Mouse (Mus musculus): Measurements from ENCODE around the gene Ate1. TPM values are rescaled to one million over a fixed set of nuclear protein-coding genes. Genes with fewer than 3 reads are reported as not detected.
"Not testable (repeated sequence)": the region's sequence is repeated elsewhere in the genome, so short reads cannot be mapped to it uniquely, and the experiment has no call there.

The Ate1 gene
- polyA plus RNA-seq, 1 experiment, result 9.8 TPM

GRCm38 (mm10) chr7:130501499-130501898 lies 18.7 kb downstream of the Ate1 start:
- peaks cover 48% of the 10 kb centered on the region for H3K36me3 ChIP-seq (ENCODE audit: control insufficient read depth, insufficient read depth)
- no peaks in the 10 kb centered on the region for H3K27me3 ChIP-seq (ENCODE audit: control insufficient read depth, insufficient read depth, insufficient read length)
- TF ChIP-seq MYOD1 (IDR thresholded peaks at IDR 0.05; ENCODE audit: control insufficient read depth in 1 of 3, insufficient read length in 2 of 3, low read depth in 2 of 3) (no peak), USF1 (IDR thresholded peaks at IDR 0.05; ENCODE audit: low read depth) (no peak), E2F4 (IDR thresholded peaks at IDR 0.05; ENCODE audit: insufficient read depth) (no peak), TCF3 (IDR thresholded peaks at IDR 0.05; ENCODE audit: insufficient read length, low read depth) (no peak), MYOG (IDR thresholded peaks at IDR 0.05; ENCODE audit: control insufficient read depth in 1 of 3, insufficient read depth in 1 of 3, insufficient read length in 2 of 3, low read depth in 2 of 3) (no peak), POLR2AphosphoS2 (IDR thresholded peaks at IDR 0.05; ENCODE audit: insufficient read length, low read depth) (no peak), POLR2A (IDR thresholded peaks at IDR 0.05; ENCODE audit: insufficient read length, low read depth) (no peak), REST (IDR thresholded peaks at IDR 0.05; ENCODE audit: insufficient read depth, insufficient read length) (no peak), SRF (IDR thresholded peaks at IDR 0.05; ENCODE audit: control insufficient read depth, insufficient read length, low read depth) (no peak), TCF12 (IDR thresholded peaks at IDR 0.05; ENCODE audit: insufficient read depth, poor library complexity, severe bottlenecking) (no peak), CEBPB (IDR thresholded peaks at IDR 0.05; ENCODE audit: insufficient read depth, poor library complexity, severe bottlenecking) (no peak), MAX (IDR thresholded peaks at IDR 0.05; ENCODE audit: low read depth) (no peak)

GRCm38 (mm10) chr7:130493346-130493745 lies 26.8 kb downstream of the Ate1 start:
- Histone ChIP-seq H3K4me3 (no peak overlapping the region), H3K36me3 (ENCODE audit: control insufficient read depth, insufficient read depth) (peaks cover 11% of the 10 kb centered on the region), H3K4me2 (ENCODE audit: low read depth) (no peak overlapping the region), H3K79me2 (ENCODE audit: control insufficient read depth, insufficient read depth) (peaks cover 2% of the 10 kb centered on the region), H3ac (ENCODE audit: control insufficient read depth, insufficient read length) (no peak overlapping the region), H3K27me3 (ENCODE audit: control insufficient read depth, insufficient read depth, insufficient read length) (no peaks in the 10 kb centered on the region)
- TF ChIP-seq E2F4 (IDR thresholded peaks at IDR 0.05; ENCODE audit: insufficient read depth) (no peak), TCF3 (IDR thresholded peaks at IDR 0.05; ENCODE audit: insufficient read length, low read depth) (no peak), POLR2A (IDR thresholded peaks at IDR 0.05; ENCODE audit: insufficient read length, low read depth) (no peak), CEBPB (IDR thresholded peaks at IDR 0.05; ENCODE audit: insufficient read depth, poor library complexity, severe bottlenecking) (no peak), MYOG (IDR thresholded peaks at IDR 0.05; ENCODE audit: control insufficient read depth in 1 of 3, insufficient read depth in 1 of 3, insufficient read length in 2 of 3, low read depth in 2 of 3) (no peak), REST (IDR thresholded peaks at IDR 0.05; ENCODE audit: insufficient read depth, insufficient read length) (no peak), SRF (IDR thresholded peaks at IDR 0.05; ENCODE audit: control insufficient read depth, insufficient read length, low read depth) (no peak), MYOD1 (IDR thresholded peaks at IDR 0.05; ENCODE audit: control insufficient read depth in 1 of 3, insufficient read length in 2 of 3, low read depth in 2 of 3) (no peak), POLR2AphosphoS2 (IDR thresholded peaks at IDR 0.05; ENCODE audit: insufficient read length, low read depth) (no peak), USF1 (IDR thresholded peaks at IDR 0.05; ENCODE audit: low read depth) (no peak), MAX (IDR thresholded peaks at IDR 0.05; ENCODE audit: low read depth) (no peak), TCF12 (IDR thresholded peaks at IDR 0.05; ENCODE audit: insufficient read depth, poor library complexity, severe bottlenecking) (no peak)

More at GRCm38 (mm10) chr7:130501499-130501898, 18.7 kb downstream of the Ate1 start:
- no peak overlapping the region for H3K4me3 ChIP-seq
- H3K79me2 ChIP-seq (ENCODE audit: control insufficient read depth, insufficient read depth), result no peaks in the 10 kb centered on the region
- H3K4me2 ChIP-seq (ENCODE audit: low read depth), result no peak overlapping the region
- no peak overlapping the region for H3ac ChIP-seq (ENCODE audit: control insufficient read depth, insufficient read length)

- Histone ChIP-seq H3ac (ENCODE audit: control insufficient read depth, insufficient read length) (no peak overlapping the region), H3K4me2 (ENCODE audit: low read depth) (no peak overlapping the region), H3K79me2 (ENCODE audit: control insufficient read depth, insufficient read depth) (peaks cover 2% of the 10 kb centered on the region), H3K4me3 (no peak overlapping the region), H3K36me3 (ENCODE audit: control insufficient read depth, insufficient read depth) (peaks cover 11% of the 10 kb centered on the region), H3K27me3 (ENCODE audit: control insufficient read depth, insufficient read depth, insufficient read length) (no peaks in the 10 kb centered on the region)
- TF ChIP-seq MYOG (IDR thresholded peaks at IDR 0.05; ENCODE audit: control insufficient read depth in 1 of 3, insufficient read depth in 1 of 3, insufficient read length in 2 of 3, low read depth in 2 of 3), result no peak
- TF ChIP-seq POLR2A (IDR thresholded peaks at IDR 0.05; ENCODE audit: insufficient read length, low read depth), result no peak
- no peak for TF ChIP-seq MYOD1 (IDR thresholded peaks at IDR 0.05; ENCODE audit: control insufficient read depth in 1 of 3, insufficient read length in 2 of 3, low read depth in 2 of 3)
- TF ChIP-seq SRF (IDR thresholded peaks at IDR 0.05; ENCODE audit: control insufficient read depth, insufficient read length, low read depth), result no peak
- no peak for TF ChIP-seq E2F4 (IDR thresholded peaks at IDR 0.05; ENCODE audit: insufficient read depth)
- no peak for TF ChIP-seq TCF3 (IDR thresholded peaks at IDR 0.05; ENCODE audit: insufficient read length, low read depth)
- TF ChIP-seq TCF12 (IDR thresholded peaks at IDR 0.05; ENCODE audit: insufficient read depth, poor library complexity, severe bottlenecking), result no peak
- no peak for TF ChIP-seq MAX (IDR thresholded peaks at IDR 0.05; ENCODE audit: low read depth)
- no peak for TF ChIP-seq CEBPB (IDR thresholded peaks at IDR 0.05; ENCODE audit: insufficient read depth, poor library complexity, severe bottlenecking)
- TF ChIP-seq REST (IDR thresholded peaks at IDR 0.05; ENCODE audit: insufficient read depth, insufficient read length), result no peak
- TF ChIP-seq POLR2AphosphoS2 (IDR thresholded peaks at IDR 0.05; ENCODE audit: insufficient read length, low read depth), result no peak
- no peak for TF ChIP-seq USF1 (IDR thresholded peaks at IDR 0.05; ENCODE audit: low read depth)
Observed at GRCm38 (mm10) chr7:130492026-130492425, 28.1 kb downstream of the Ate1 start.

GRCm38 (mm10) chr7:130479003-130479402 lies 41.2 kb downstream of the Ate1 start:
- H3K36me3 ChIP-seq (ENCODE audit: control insufficient read depth, insufficient read depth); H3ac ChIP-seq (ENCODE audit: control insufficient read depth, insufficient read length); H3K4me3 ChIP-seq; H3K27me3 ChIP-seq (ENCODE audit: control insufficient read depth, insufficient read depth, insufficient read length); H3K4me2 ChIP-seq (ENCODE audit: low read depth); H3K79me2 ChIP-seq (ENCODE audit: control insufficient read depth, insufficient read depth): not testable (repeated sequence)

- TF ChIP-seq POLR2A (IDR thresholded peaks at IDR 0.05; ENCODE audit: insufficient read length, low read depth) (no peak), CEBPB (IDR thresholded peaks at IDR 0.05; ENCODE audit: insufficient read depth, poor library complexity, severe bottlenecking) (no peak), TCF12 (IDR thresholded peaks at IDR 0.05; ENCODE audit: insufficient read depth, poor library complexity, severe bottlenecking) (no peak), MYOG (IDR thresholded peaks at IDR 0.05; ENCODE audit: control insufficient read depth in 1 of 3, insufficient read depth in 1 of 3, insufficient read length in 2 of 3, low read depth in 2 of 3) (no peak), MAX (IDR thresholded peaks at IDR 0.05; ENCODE audit: low read depth) (no peak)
- no peaks in the 10 kb centered on the region for H3K79me2 ChIP-seq (ENCODE audit: control insufficient read depth, insufficient read depth)
- no peak overlapping the region for H3K4me2 ChIP-seq (ENCODE audit: low read depth)
- H3K36me3 ChIP-seq (ENCODE audit: control insufficient read depth, insufficient read depth), result peaks cover 9% of the 10 kb centered on the region
- H3ac ChIP-seq (ENCODE audit: control insufficient read depth, insufficient read length), result no peak overlapping the region
- no peaks in the 10 kb centered on the region for H3K27me3 ChIP-seq (ENCODE audit: control insufficient read depth, insufficient read depth, insufficient read length)
- no peak overlapping the region for H3K4me3 ChIP-seq
Observed at GRCm38 (mm10) chr7:130475970-130476369, 44.2 kb downstream of the Ate1 start.
